Mouse (Mus musculus) cortical plate, adult 2 months (tissue): Measurements from ENCODE around the gene Pcgf2.

Experiments
- CTCF ChIP-seq: fragments of 200-500 bp; IDR thresholded peaks from 2 replicates; pipeline ENCODE4 v1.5.1; 2011; ENCODE audit warnings: mild to moderate bottlenecking, control low read depth, low read length; ENCODE audit not compliant: insufficient read depth; ENCODE audit errors: extremely low read depth
- POLR2A ChIP-seq: fragments of 200-500 bp; IDR thresholded peaks from 2 replicates; pipeline ENCODE4 v1.6.1; 2011; ENCODE audit warnings: mild to moderate bottlenecking, low read length, control low read depth; ENCODE audit not compliant: insufficient read depth; ENCODE audit errors: extremely low read depth

DNA sequence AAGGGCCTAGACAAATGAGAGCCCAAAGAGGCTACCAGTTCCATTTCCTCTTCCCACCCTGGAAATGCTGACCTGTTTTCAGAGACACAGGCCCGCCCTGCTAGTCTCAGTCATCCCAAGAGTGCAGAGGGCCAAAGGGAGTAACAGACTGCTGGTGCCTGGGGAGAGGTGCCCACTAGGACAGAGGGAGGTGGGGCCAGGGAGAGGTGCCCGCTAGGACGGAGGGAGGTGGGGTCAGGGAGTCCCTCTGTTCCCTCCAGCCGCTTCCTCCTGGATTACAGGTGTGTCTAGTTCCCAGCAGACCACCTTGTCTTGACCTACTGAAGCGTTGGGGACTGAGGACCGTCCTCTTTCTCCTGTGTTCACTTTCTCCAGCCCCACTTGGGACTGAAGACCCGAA, 15.5 kb downstream of the Pcgf2 start:
- TF ChIP-seq POLR2A (0 out of 2 replicates have a peak, but pooled peaks have one; percentile 7), CTCF (no peak)
